Mouse (Mus musculus) left cerebral cortex, adult 2 months (tissue): Measurements from ENCODE around the gene Sirt4. TPM values are rescaled to one million over a fixed set of nuclear protein-coding genes. Genes with fewer than 3 reads are reported as not detected.
"Not testable (repeated sequence)": the region's sequence is repeated elsewhere in the genome, so short reads cannot be mapped to it uniquely, and the experiment has no call there.

Experiments used
- DNase-seq, 2 experiments: peaks; one replicate each; pipeline ENCODE4 v3.0.0; 2021 to 2022; ENCODE audit warnings: low spot score in 2 of 2, mixed read lengths in 1 of 2; ENCODE audit errors: extremely low spot score in 1 of 2
- H3K27ac ChIP-seq: fragments of 200-600 bp; 2 replicates; pipeline ENCODE4 v1.8.1; 2022
- H3K4me3 ChIP-seq: fragments of 200-600 bp; 2 replicates; pipeline ENCODE4 v1.8.1; 2022
- CTCF ChIP-seq: fragments of 200-600 bp; IDR thresholded peaks from 2 replicates; pipeline ENCODE4 v1.8.1; 2022; ENCODE audit warnings: antibody characterized with exemption, mild to moderate bottlenecking, moderate library complexity
- intact Hi-C: fragments of 180-260 bp; cut with DNase I; formaldehyde crosslinking; loops from one replicate; pipeline ENCODE4 v1.15.1; 2025
- total RNA-seq, 2 experiments: library from RNA; stranded (reverse); gene quantifications; 2 replicates each; pipeline ENCODE4 v1.2.3; 2021

Sirt4 gene
- total RNA-seq, 2 experiments from 2014 or later, result 40.7 to 43.5 TPM

- intact Hi-C loops, result no loop called here
- Histone ChIP-seq H3K4me3 (no peak overlapping the region), H3K27ac (no peak overlapping the region)
- DNase-seq, result no peak
- no peak for TF ChIP-seq CTCF
These were observed 28.7 kb upstream of the Sirt4 start for GRCm38 (mm10) chr5:115513246-115513645.

GRCm38 (mm10) chr5:115512375-115512774 lies 27.9 kb upstream of the Sirt4 start:
- intact Hi-C loops, result no loop called here
- no peak for DNase-seq
- H3K4me3 ChIP-seq, result no peak overlapping the region
- no peak overlapping the region for H3K27ac ChIP-seq
- TF ChIP-seq CTCF, result no peak

- intact Hi-C loops, result loop anchor here (5.0 kb wide), 1 partner anchor 47 kb away; the partner anchor contains the start of gene Rplp0
- peak overlapping the region; percentile 65 for H3K27ac ChIP-seq
- no peak for DNase-seq
- H3K4me3 ChIP-seq, result no peak overlapping the region; the same call in 1 of the 2 replicates
- TF ChIP-seq CTCF, result no peak
These were observed 25.5 kb upstream of the Sirt4 start for GRCm38 (mm10) chr5:115509790-115510689.

- no peak for DNase-seq
- TF ChIP-seq CTCF, result no peak
- Histone ChIP-seq H3K4me3 (peak overlapping the region; percentile 100), H3K27ac (peak overlapping the region; percentile 65; the same call in 1 of the 2 replicates)
- intact Hi-C loops, result loop anchor here (5.0 kb wide), 1 partner anchor 48 kb away; the partner anchor contains the start of gene Rplp0
These were observed 24.8 kb upstream of the Sirt4 start for GRCm38 (mm10) chr5:115509321-115509761.

GRCm38 (mm10) chr5:115508859-115509147 lies 24.3 kb upstream of the Sirt4 start:
- intact Hi-C loops, result loop anchor here (5.0 kb wide), 1 partner anchor 48 kb away; the partner anchor contains the start of gene Rplp0
- H3K27ac ChIP-seq, result peak overlapping the region; percentile 61
- DNase-seq, result no peak
- H3K4me3 ChIP-seq, result peak overlapping the region; percentile 100
- no peak for TF ChIP-seq CTCF

GRCm38 (mm10) chr5:115507981-115508858 lies 23.7 kb upstream of the Sirt4 start:
- no peak for TF ChIP-seq CTCF
- Histone ChIP-seq H3K27ac (peak overlapping the region; percentile 61; the same call in 1 of the 2 replicates), H3K4me3 (peak overlapping the region; percentile 100)
- intact Hi-C loops, result loop anchor here (5.0 kb wide), 1 partner anchor 49 kb away; the partner anchor contains the start of gene Rplp0
- DNase-seq, result no peak

- no peak for DNase-seq
- peak overlapping the region; percentile 100 for H3K4me3 ChIP-seq
- no peak for TF ChIP-seq CTCF
- H3K27ac ChIP-seq, result peak overlapping the region; percentile 33; the same call in 1 of the 2 replicates
- intact Hi-C loops, result loop anchor here (5.0 kb wide), 1 partner anchor 50 kb away; the partner anchor contains the start of gene Rplp0
These were observed 22.9 kb upstream of the Sirt4 start for GRCm38 (mm10) chr5:115507267-115507980.

- peak within 1 kb of the TSS; percentile 100 for H3K4me3 ChIP-seq
- intact Hi-C loops, result loop anchor here (1.0 to 5.0 kb wide), 2 partner anchors 32 to 51 kb away; partner anchors contain the start of gene Rplp0
- peak within 1 kb of the TSS; percentile 89 for H3K27ac ChIP-seq
- DNase-seq, result peak; percentile 88 to 91
- TF ChIP-seq CTCF, result peak; percentile 88
These were observed 22.1 kb upstream of the Sirt4 start, which contains the start of gene Pxn for GRCm38 (mm10) chr5:115506454-115507201. TSS of gene Pxn (plus strand) at chr5:115506676.

- not testable (repeated sequence) for H3K27ac ChIP-seq, H3K4me3 ChIP-seq, DNase-seq
- intact Hi-C loops, result loop anchor here (1.0 to 5.0 kb wide), 2 partner anchors 33 to 52 kb away; partner anchors contain the start of gene Rplp0
These were observed 21.1 kb upstream of the Sirt4 start for GRCm38 (mm10) chr5:115505617-115506016.

- no peak for TF ChIP-seq CTCF
- no peak for DNase-seq
- H3K27ac ChIP-seq, result no peak overlapping the region
- intact Hi-C loops, result no loop called here
- no peak overlapping the region for H3K4me3 ChIP-seq
These were observed 18.5 kb upstream of the Sirt4 start for GRCm38 (mm10) chr5:115503035-115503434.
